Mouse (Mus musculus) splenic B cell, adult 2 months (primary cell): Measurements from ENCODE around the gene Vmn2r41.
"Not testable (repeated sequence)": the region's sequence is repeated elsewhere in the genome, so short reads cannot be mapped to it uniquely, and the experiment has no call there.

Source experiments
- DNase-seq: peaks from one replicate; pipeline ENCODE4 v3.0.0-alpha.2; 2011; ENCODE audit warnings: low read depth, low spot score
- H3K27me3 ChIP-seq: 2 replicates; pipeline ENCODE4 v1.6.1; 2012; ENCODE audit warnings: mild to moderate bottlenecking, low read length, moderate library complexity, mixed read lengths; ENCODE audit not compliant: control insufficient read depth, poor library complexity, insufficient read depth, severe bottlenecking
- H3K36me3 ChIP-seq: 2 replicates; pipeline ENCODE4 v1.6.1; 2012; ENCODE audit warnings: mild to moderate bottlenecking, low read length, moderate library complexity, mixed read lengths; ENCODE audit not compliant: control insufficient read depth, poor library complexity, insufficient read depth, severe bottlenecking

The Vmn2r41 gene

DNA sequence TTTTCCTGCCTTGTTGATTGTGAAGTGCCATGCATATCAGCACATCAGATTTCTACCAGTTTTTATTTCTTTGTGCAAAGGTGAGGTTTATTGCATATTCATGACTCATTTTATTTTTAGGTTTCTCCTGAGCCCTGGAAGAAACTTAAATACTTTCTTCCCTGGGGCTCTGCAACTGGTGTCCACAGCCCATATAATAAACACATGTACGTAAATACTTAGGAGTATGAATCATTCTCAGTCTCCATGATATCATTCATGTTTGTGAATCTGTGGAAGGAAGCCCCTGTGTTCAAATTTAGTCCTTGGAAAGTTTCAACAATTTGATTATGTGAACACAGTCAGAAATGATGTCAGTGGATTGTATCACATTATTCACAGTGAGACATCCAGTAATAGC, at the start of gene Vmn2r41:
Vmn2r41 (minus strand) TSS at position 101 of the 400 bp plus-strand sequence.
- not testable (repeated sequence) for H3K27me3 ChIP-seq, H3K36me3 ChIP-seq, DNase-seq

DNA sequence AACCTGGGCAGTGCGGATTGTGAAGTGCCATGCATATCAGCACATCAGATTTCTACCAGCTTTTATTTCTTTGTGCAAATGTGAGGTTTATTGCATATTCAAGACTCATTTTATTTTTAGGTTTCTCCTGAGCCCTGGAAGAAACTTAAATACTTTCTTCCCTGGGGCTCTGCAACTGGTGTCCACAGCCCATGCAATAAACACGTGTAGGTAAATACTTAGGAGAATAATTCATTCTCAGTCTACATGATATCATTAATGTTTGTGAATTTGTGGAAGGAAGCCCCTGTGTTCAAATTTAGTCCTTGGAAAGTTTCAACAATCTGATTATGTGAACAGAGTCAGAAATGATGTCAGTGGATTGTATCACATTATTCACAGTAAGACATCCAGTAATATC, 38.8 kb upstream of the Vmn2r41 start, which contains the start of gene Vmn2r42:
Vmn2r42 (minus strand) TSS at position 101 of the 400 bp plus-strand sequence.
- DNase-seq, H3K27me3 ChIP-seq: not testable (repeated sequence)

DNA sequence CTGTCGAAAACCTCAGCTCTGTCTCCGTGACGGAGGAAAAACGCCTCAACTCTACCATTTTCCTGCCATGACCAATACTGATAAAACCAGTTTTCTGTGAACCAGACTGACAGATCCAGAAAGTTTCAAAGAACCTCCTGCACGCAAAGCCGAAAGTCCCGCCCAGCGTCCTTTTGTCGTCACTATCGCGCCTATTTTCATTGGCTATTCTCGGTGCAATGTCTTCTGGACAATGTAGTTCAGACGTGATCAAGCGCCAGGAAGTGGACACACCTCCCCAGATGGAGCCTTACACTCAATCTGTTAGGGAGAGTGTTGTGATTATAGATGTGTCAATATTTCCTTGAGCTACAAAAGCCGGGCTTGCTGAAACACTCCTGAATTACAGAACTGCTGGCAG, 68.6 kb downstream of the Vmn2r41 start:
- not testable (repeated sequence) for H3K36me3 ChIP-seq, H3K27me3 ChIP-seq, DNase-seq

More for the DNA sequence above, 38.8 kb upstream of the Vmn2r41 start, which contains the start of gene Vmn2r42:
- H3K36me3 ChIP-seq: not testable (repeated sequence)
